Mouse (Mus musculus) monocyte, adult 2 months (primary cell): ENCODE measurements at regions not wholly inside any gene's neighbourhood (a gene's known extent, or its start where the extent isn't known, plus 50 kb on each side); places are given as distances from the start of the nearest gene placed in this dataset.

ENCODE experiments used
- DNase-seq, 2 experiments: peaks; one replicate each; pipeline ENCODE4 v3.0.0; 2022; ENCODE audit warnings: low spot score in 2 of 2, low read depth in 1 of 2

DNA sequence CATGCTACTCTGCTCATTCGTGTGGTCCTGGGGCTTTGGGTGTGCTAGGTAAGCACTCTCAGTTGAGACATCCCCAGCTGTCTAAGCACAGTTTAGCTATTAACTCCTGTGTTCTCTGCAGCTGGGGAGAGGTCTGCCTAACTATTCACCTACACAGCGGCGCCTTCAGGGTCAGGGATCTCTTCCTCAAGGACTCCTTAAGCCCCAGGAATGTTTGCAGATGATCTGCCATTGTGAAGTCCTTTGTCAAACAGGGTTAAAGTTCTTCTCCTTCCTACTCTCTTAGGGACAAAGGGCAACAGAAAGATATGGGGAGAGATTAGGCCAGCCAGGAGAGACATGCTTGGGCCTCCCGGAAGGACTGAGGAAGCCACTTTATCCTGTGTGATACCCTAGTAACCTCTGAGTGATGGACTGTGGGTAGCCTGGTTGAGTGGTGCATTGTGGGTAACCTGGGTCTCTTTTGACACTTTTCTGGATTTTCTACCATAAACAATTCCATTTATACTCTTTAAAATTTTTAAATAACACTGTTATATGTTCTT is 51.7 kb upstream of the Podxl start:
- DNase-seq, result no peak

DNA sequence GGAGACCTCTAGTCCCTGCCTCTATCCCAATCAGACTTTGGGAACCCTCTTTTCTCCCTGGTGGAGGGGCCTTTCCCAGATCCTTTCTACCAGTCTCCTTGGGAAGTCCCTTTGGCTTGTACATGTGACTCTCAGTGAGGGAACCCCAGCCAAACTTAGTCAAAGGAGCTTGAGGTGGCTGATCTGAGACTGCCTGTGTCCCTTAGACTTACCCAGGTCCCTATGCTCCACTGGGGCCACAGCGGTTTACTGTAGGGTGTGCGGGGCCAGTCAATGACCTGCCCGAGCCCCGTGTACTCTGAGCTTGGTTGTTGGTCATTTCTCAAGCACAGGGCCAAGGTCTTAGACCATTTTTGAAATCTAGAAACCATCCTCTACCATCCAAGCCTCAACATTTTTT is 50.8 kb upstream of the Podxl start:
- DNase-seq, result no peak

DNA sequence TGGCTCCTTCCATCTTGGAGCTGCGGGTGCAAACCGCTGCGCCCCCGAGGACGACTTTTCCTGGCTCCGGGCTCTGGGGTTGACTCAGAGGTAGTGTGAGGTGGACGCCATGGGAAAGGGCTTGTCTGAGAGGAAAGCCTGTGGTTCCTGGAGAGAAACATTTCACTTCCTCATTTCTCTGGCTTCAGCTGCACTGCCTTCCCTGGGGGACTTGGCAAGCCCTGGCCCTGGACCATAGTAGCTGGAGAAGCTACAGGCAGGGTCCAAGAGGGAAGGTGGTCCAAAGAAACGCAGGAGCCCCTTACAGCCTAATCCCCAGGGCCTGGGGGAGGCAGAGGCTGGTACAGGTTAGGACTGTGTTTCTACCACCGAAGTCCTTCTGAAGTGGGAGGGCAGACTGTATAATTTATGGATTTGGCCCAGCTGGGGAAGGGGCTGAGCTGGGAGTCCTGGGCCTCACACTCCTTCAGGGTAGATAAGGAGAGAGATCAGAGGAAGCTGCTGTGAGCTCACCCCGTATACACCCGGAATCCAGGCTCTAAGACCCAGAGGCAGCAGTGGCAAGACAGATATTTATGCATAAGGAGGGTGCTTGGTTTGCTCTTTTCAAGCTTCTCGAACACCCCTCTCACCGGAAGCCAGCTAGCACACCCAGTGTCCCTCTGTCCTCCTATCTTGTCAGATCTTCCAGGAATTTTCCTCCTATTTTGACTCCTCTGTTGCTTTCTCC is 50.0 kb upstream of the Podxl start:
- DNase-seq, result peak; percentile 5 to 13
